8 mouse cellular contexts compared by ENCODE assay signal in the genomic region with DNA sequence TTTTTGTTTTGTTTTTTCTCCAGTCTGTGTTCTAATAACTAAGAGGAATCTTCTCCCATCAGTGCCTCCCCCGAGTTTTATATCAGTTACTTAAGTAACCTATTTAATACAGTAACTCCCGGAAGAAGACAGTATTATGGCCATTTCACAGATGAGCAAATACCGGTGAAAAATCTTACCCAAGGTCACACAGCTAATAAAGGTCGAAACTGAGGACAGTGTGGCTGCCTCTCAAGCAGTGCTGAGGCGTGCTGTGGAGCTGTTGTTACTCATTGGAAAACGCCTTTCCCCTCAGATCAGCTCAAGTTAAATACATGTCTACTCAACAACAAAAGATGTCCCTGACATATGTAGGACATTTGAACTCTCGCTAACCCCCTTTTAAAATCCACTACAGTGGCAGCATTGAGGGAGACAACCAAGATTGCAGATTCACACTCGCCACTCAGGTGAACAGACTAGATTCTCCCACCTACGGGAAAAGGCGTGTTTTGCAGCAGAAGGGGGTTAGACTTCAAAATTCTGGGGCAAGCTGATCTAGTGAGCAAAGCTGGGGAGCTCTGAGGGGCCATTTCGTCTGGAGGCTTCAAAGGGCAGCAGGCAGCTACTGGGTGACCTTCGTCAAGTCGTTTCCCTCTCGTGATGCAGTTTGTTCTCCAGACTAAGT. TPM values are rescaled to one million over a fixed set of nuclear protein-coding genes. Genes with fewer than 3 reads are reported as not detected.
A peak's percentile ranks its signal among the peaks of the same experiment; 100 is the strongest.
DNase-seq lines count a peak whose midpoint lies in the region; ATAC-seq and TF ChIP-seq lines count a peak whose summit lies in the region.

No protein-coding gene starts in this region.

- peak; percentile 7; the same call in 1 of the 2 replicates for ATAC-seq in erythroblast, adult 5-6 weeks (replicated peaks; ENCODE audit: low FRiP score, poor library complexity, severe bottlenecking)
- no peak for ATAC-seq in limb, embryonic 12.5 days (ENCODE audit: insufficient number of reproducible peaks, insufficient read depth, low FRiP score, low TSS enrichment, low read depth)
- ATAC-seq in stomach, embryonic 14.5 days (ENCODE audit: insufficient number of reproducible peaks, insufficient read depth, low FRiP score, low read depth) = no peak

- no peak for DNase-seq in cerebellum, adult 2 months
- no peak for DNase-seq in cerebellum, adult 9-11 months
- DNase-seq in 416B (ENCODE audit: low read depth) = peak; percentile 20
- DNase-seq in cerebellum, adult 11-12 months = no peak
- no peak for DNase-seq in layer of hippocampus, postnatal 10 days (ENCODE audit: low spot score in 2 of 2)

- peak overlapping the region; percentile 86 for H3K4me2 ChIP-seq in limb, embryonic 12.5 days
- H3K4me2 ChIP-seq in stomach, embryonic 14.5 days (replicated peaks; ENCODE audit: low read depth, low read length) = peak overlapping the region; percentile 68

- no peaks in the 10 kb centered on the region for H3K27me3 ChIP-seq in cerebellum, adult 2 months (ENCODE audit: control insufficient read depth, insufficient read depth, low read length)
- H3K27me3 ChIP-seq in limb, embryonic 12.5 days = no peaks in the 10 kb centered on the region
- no peaks in the 10 kb centered on the region for H3K27me3 ChIP-seq in stomach, embryonic 14.5 days (ENCODE audit: control insufficient read depth, insufficient read depth, low read length)

- H3K36me3 ChIP-seq in limb, embryonic 12.5 days = peaks cover 35% of the 10 kb centered on the region
- H3K36me3 ChIP-seq in stomach, embryonic 14.5 days (ENCODE audit: control insufficient read depth, insufficient read depth, low read length) = peaks cover 25% of the 10 kb centered on the region

- H3K9ac ChIP-seq in limb, embryonic 12.5 days (replicated peaks) = peak overlapping the region; percentile 93
- H3K9ac ChIP-seq in stomach, embryonic 14.5 days (replicated peaks; ENCODE audit: low read depth, low read length) = peak overlapping the region; percentile 57

- no peak for TF ChIP-seq POLR2A in cerebellum, adult 2 months (IDR thresholded peaks at IDR 0.05; ENCODE audit: borderline replicate concordance, insufficient read depth, low read length)

- no peak for TF ChIP-seq CTCF in cerebellum, adult 2 months (IDR thresholded peaks at IDR 0.05; ENCODE audit: borderline replicate concordance, insufficient read depth, low read depth, low read length)

- 17% methylated on average over 14 of the region's 14 CpGs for WGBS in cerebellum, adult 2 months
- WGBS in limb, embryonic 12.5 days = 32% methylated on average over 14 of the region's 14 CpGs
- 26% methylated on average over 14 of the region's 14 CpGs for WGBS in stomach, embryonic 14.5 days

- H3K27ac ChIP-seq in cerebellum, adult 2 months (ENCODE audit: insufficient read depth, low read length) = peak overlapping the region; percentile 90
- H3K27ac ChIP-seq in limb, embryonic 12.5 days = peak overlapping the region; percentile 84
- H3K27ac ChIP-seq in stomach, embryonic 14.5 days (ENCODE audit: low read length) = no peak overlapping the region

- H3K4me3 ChIP-seq in cerebellum, adult 2 months (replicated peaks; ENCODE audit: insufficient read depth, low read depth, low read length) = peak overlapping the region; percentile 92
- H3K4me3 ChIP-seq in limb, embryonic 12.5 days (replicated peaks) = peak overlapping the region; percentile 93
- H3K4me3 ChIP-seq in stomach, embryonic 14.5 days (ENCODE audit: low read depth, low read length) = peak overlapping the region; percentile 58

- H3K4me1 ChIP-seq in cerebellum, adult 2 months (ENCODE audit: control insufficient read depth, insufficient read depth, low read length) = peaks cover 4% of the 10 kb centered on the region; the same call in 1 of the 2 replicates
- H3K4me1 ChIP-seq in limb, embryonic 12.5 days (replicated peaks) = peaks cover 19% of the 10 kb centered on the region
- peaks cover 10% of the 10 kb centered on the region; the same call in 1 of the 2 replicates for H3K4me1 ChIP-seq in stomach, embryonic 14.5 days (ENCODE audit: control insufficient read depth, insufficient read depth, low read length)

- no peaks in the 10 kb centered on the region for H3K9me3 ChIP-seq in limb, embryonic 12.5 days
- H3K9me3 ChIP-seq in stomach, embryonic 14.5 days (ENCODE audit: control insufficient read depth, low read depth, low read length) = no peaks in the 10 kb centered on the region

RNA-seq across cellular contexts. Expression of gene Ndufa6, which starts 0.9 kb away (rescaled TPM):
- 608 and 627 TPM in 2 replicates for polyA plus RNA-seq in cerebellum, adult 2 months (2012; rRNA removed)
- 34.2 and 88.6 TPM in 2 replicates for total RNA-seq in erythroblast, adult 5-6 weeks (2015; ENCODE audit: low replicate concordance)
- 55.3 and 85.6 TPM in 2 replicates for total RNA-seq in erythroblast, adult 5-6 weeks (2017; ENCODE audit: low replicate concordance)
- 302 and 311 TPM in 2 replicates for polyA plus RNA-seq in limb, embryonic 12.5 days (2016; fragmentation: Nextera tagmentation; extraction: Ambion mirVana)
- polyA plus RNA-seq in stomach, embryonic 14.5 days (2014; fragmentation: Nextera tagmentation; extraction: Ambion mirVana) = 393 and 403 TPM in 2 replicates
- 100 to 1,000 TPM; 201 to 212 TPM for total RNA-seq in layer of hippocampus, postnatal 10 days (2021)

RNA-seq across cellular contexts. Expression of gene Smdt1, which starts 14.5 kb away (rescaled TPM):
- 309 and 332 TPM in 2 replicates for polyA plus RNA-seq in cerebellum, adult 2 months (2012; rRNA removed)
- 91.5 and 150 TPM in 2 replicates for total RNA-seq in erythroblast, adult 5-6 weeks (2015; ENCODE audit: low replicate concordance)
- 42.7 and 69.4 TPM in 2 replicates for total RNA-seq in erythroblast, adult 5-6 weeks (2017; ENCODE audit: low replicate concordance)
- polyA plus RNA-seq in limb, embryonic 12.5 days (2016; fragmentation: Nextera tagmentation; extraction: Ambion mirVana) = 204 and 226 TPM in 2 replicates
- polyA plus RNA-seq in stomach, embryonic 14.5 days (2014; fragmentation: Nextera tagmentation; extraction: Ambion mirVana) = 251 and 266 TPM in 2 replicates
- 100 to 1,000 TPM; 158 to 179 TPM for total RNA-seq in layer of hippocampus, postnatal 10 days (2021)

RNA-seq across cellular contexts. Expression of gene Pheta2, which starts 14.5 kb away (rescaled TPM):
- 0.13 and 0.16 TPM in 2 replicates for polyA plus RNA-seq in cerebellum, adult 2 months (2012; rRNA removed)
- total RNA-seq in erythroblast, adult 5-6 weeks (2015; ENCODE audit: low replicate concordance) = 22.7 and 44.9 TPM in 2 replicates
- total RNA-seq in erythroblast, adult 5-6 weeks (2017; ENCODE audit: low replicate concordance) = 79.0 and 86.0 TPM in 2 replicates
- polyA plus RNA-seq in limb, embryonic 12.5 days (2016; fragmentation: Nextera tagmentation; extraction: Ambion mirVana) = 11.0 and 11.3 TPM in 2 replicates
- 15.2 and 16.1 TPM in 2 replicates for polyA plus RNA-seq in stomach, embryonic 14.5 days (2014; fragmentation: Nextera tagmentation; extraction: Ambion mirVana)
- 1 to 10 TPM in 1 of 2 experiments, under 1 TPM in 1; 0.80 to 1.1 TPM for total RNA-seq in layer of hippocampus, postnatal 10 days (2021)

RNA-seq across cellular contexts. Expression of gene Naga, which starts 14.5 kb away (rescaled TPM):
- polyA plus RNA-seq in cerebellum, adult 2 months (2012; rRNA removed) = 63.0 and 75.2 TPM in 2 replicates
- 49.5 and 74.2 TPM in 2 replicates for total RNA-seq in erythroblast, adult 5-6 weeks (2015; ENCODE audit: low replicate concordance)
- total RNA-seq in erythroblast, adult 5-6 weeks (2017; ENCODE audit: low replicate concordance) = 22.7 and 56.3 TPM in 2 replicates
- 33.6 and 34.1 TPM in 2 replicates for polyA plus RNA-seq in limb, embryonic 12.5 days (2016; fragmentation: Nextera tagmentation; extraction: Ambion mirVana)
- polyA plus RNA-seq in stomach, embryonic 14.5 days (2014; fragmentation: Nextera tagmentation; extraction: Ambion mirVana) = 68.6 and 72.4 TPM in 2 replicates
- 10 to 100 TPM; 36.9 to 43.3 TPM for total RNA-seq in layer of hippocampus, postnatal 10 days (2021)

RNA-seq across cellular contexts. Expression of gene Cyp2d22, which starts 26.8 kb away (rescaled TPM):
- 64.2 and 65.4 TPM in 2 replicates for polyA plus RNA-seq in cerebellum, adult 2 months (2012; rRNA removed)
- not detected in 2 replicates for total RNA-seq in erythroblast, adult 5-6 weeks (2015; ENCODE audit: low replicate concordance)
- total RNA-seq in erythroblast, adult 5-6 weeks (2017; ENCODE audit: low replicate concordance) = 0.26 TPM in 1 of 2 replicates, not detected in the other
- 3.3 and 5.2 TPM in 2 replicates for polyA plus RNA-seq in limb, embryonic 12.5 days (2016; fragmentation: Nextera tagmentation; extraction: Ambion mirVana)
- 5.9 and 10.4 TPM in 2 replicates for polyA plus RNA-seq in stomach, embryonic 14.5 days (2014; fragmentation: Nextera tagmentation; extraction: Ambion mirVana)
- 10 to 100 TPM; 18.8 to 19.5 TPM for total RNA-seq in layer of hippocampus, postnatal 10 days (2021)

Comparison
In these comparisons a context has a peak if more than half of its experiments do, and no peak if none do; other contexts are left out.
1. RNA of gene Pheta2, which starts 14.5 kb away (polyA plus RNA-seq): 15.2 to 16.1 TPM in stomach, embryonic 14.5 days and 11.0 to 11.3 TPM in limb, embryonic 12.5 days; 0.13 to 0.16 TPM in cerebellum, adult 2 months; every median in the first group is over 10 times any median in the second.
2. Peak in every context shown above with its lines, with median percentiles within 50 percentile points of each other: H3K4me3 ChIP-seq.